Mouse (Mus musculus): ENCODE measurements around the gene Wfdc3.

GRCm38 (mm10) chr2:164701761-164702160, 44.0 kb downstream of the Wfdc3 start:
- no peak for TF ChIP-seq CTCF (conservative IDR thresholded peaks at IDR 0.05; ENCODE audit: insufficient read depth, insufficient read length, low read depth, low read length)
- no peak for TF ChIP-seq POLR2A (IDR thresholded peaks at IDR 0.05; ENCODE audit: low read depth, low read length)
